Mouse (Mus musculus) neural tube, embryonic 12.5 days (tissue): ENCODE data around the gene Lrrc34. TPM values are rescaled to one million over a fixed set of nuclear protein-coding genes. Genes with fewer than 3 reads are reported as not detected.

Experiments
- ATAC-seq: fragments of 200-750 bp; cut with Nextera tagmentation; 2 replicates; pipeline ENCODE4 v1.8.0; 2017; ENCODE audit warnings: low read depth, mild to moderate bottlenecking, moderate TSS enrichment, moderate library complexity; ENCODE audit not compliant: low FRiP score
- H3K27ac ChIP-seq: fragments of 300-500 bp; sonication (generic); 2 replicates; pipeline ENCODE4 v1.5.1; 2016
- H3K27me3 ChIP-seq: fragments of 300-500 bp; sonication (generic); replicated peaks from 2 replicates; pipeline ENCODE4 v1.6.1; 2016; ENCODE audit warnings: mild to moderate bottlenecking
- H3K36me3 ChIP-seq: fragments of 300-500 bp; sonication (generic); 2 replicates; pipeline ENCODE4 v1.6.1; 2016; ENCODE audit warnings: mild to moderate bottlenecking
- H3K4me1 ChIP-seq: fragments of 300-500 bp; sonication (generic); 2 replicates; pipeline ENCODE4 v1.6.1; 2016
- H3K4me2 ChIP-seq: fragments of 300-500 bp; sonication (generic); replicated peaks from 2 replicates; pipeline ENCODE4 v1.6.1; 2016; ENCODE audit warnings: mild to moderate bottlenecking
- H3K4me3 ChIP-seq: fragments of 300-500 bp; sonication (generic); 2 replicates; pipeline ENCODE4 v1.5.1; 2016
- H3K9ac ChIP-seq: fragments of 300-500 bp; sonication (generic); 2 replicates; pipeline ENCODE4 v1.6.1; 2016; ENCODE audit warnings: mild to moderate bottlenecking
- H3K9me3 ChIP-seq: fragments of 300-500 bp; sonication (generic); 2 replicates; pipeline ENCODE4 v1.6.1; 2016; ENCODE audit warnings: mild to moderate bottlenecking
- WGBS: fragments of 180-500 bp; shearing (Covaris S2); methylation state at CpG from one replicate; pipeline ENCODE4 v1.1.7; 2016; 5-methylcytosine and 5-hydroxymethylcytosine counted together
- polyA plus RNA-seq: library from polyadenylated mRNA; unstranded; fragments of >200 nt; fragmentation: Nextera tagmentation; extraction: Ambion mirVana; gene quantifications from 2 replicates; pipeline ENCODE4 v1.2.1, GENCODE M21; 2016

The Lrrc34 gene
- polyA plus RNA-seq, 1 experiment from 2014 or later: 1.6 TPM

- no peaks in the 10 kb centered on the region for H3K36me3 ChIP-seq
- peaks cover 8% of the 10 kb centered on the region for H3K4me1 ChIP-seq
- 85% methylated on average over 7 of the region's 7 CpGs for WGBS
- H3K9me3 ChIP-seq: no peaks in the 10 kb centered on the region
- H3K4me2 ChIP-seq: no peak overlapping the region
- H3K27ac ChIP-seq: no peak overlapping the region
- H3K27me3 ChIP-seq: peaks cover 4% of the 10 kb centered on the region; the same call in 1 of the 2 replicates
- ATAC-seq: no peak
- no peak overlapping the region for H3K9ac ChIP-seq
- H3K4me3 ChIP-seq: no peak overlapping the region
These were observed 50.4 kb downstream of the Lrrc34 start for GRCm38 (mm10) chr3:30597271-30597670.

GRCm38 (mm10) chr3:30595111-30595832, 52.4 kb downstream of the Lrrc34 start:
- Histone ChIP-seq H3K27me3 (peaks cover 4% of the 10 kb centered on the region; the same call in 1 of the 2 replicates), H3K36me3 (no peaks in the 10 kb centered on the region), H3K4me1 (peaks cover 8% of the 10 kb centered on the region), H3K4me2 (peak overlapping the region; percentile 78), H3K4me3 (peak overlapping the region; percentile 80), H3K9me3 (no peaks in the 10 kb centered on the region), H3K9ac (peak overlapping the region; percentile 85), H3K27ac (peak overlapping the region; percentile 53; the same call in 1 of the 2 replicates)
- ATAC-seq: peak; percentile 80
- 1% methylated on average over 62 of the region's 62 CpGs for WGBS

DNA sequence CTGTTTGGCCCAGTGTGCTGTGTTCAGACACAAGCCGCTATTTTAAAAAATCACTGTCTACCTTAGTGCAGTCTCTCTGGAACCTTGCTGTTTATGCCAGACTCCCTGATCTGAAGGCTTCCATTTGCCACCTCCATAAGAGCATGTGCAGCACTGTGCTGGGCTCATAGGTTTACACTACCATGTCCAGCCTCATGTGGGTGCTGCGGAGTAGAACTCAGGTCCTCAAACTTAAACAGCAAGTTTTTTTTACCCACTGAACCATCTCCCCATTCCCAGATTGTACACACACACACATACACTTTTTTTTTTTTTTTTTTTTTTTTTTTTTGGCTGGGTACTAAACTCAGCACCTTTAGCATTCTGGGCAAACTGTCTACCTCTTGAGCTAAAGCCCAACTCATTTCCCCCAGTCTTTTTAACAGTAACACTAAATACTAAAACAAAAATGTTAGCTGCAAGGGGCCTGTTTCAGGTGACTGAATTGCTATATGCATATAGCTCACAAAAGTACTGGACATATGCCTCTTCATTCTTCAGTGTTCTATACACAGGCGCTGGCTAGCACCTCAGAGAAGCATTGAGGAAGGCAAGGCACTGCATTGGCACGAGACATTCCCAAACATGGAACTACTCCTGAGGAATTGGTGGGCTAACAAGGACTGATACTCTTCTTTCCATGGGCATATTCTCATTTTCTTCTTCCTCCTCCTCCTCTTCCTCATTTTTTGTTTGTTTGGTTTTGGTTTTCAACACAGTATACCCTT, 53.8 kb downstream of the Lrrc34 start:
- no peak overlapping the region for H3K4me2 ChIP-seq
- H3K4me1 ChIP-seq: no peaks in the 10 kb centered on the region
- no peak overlapping the region for H3K4me3 ChIP-seq
- ATAC-seq: no peak
- no peaks in the 10 kb centered on the region for H3K9me3 ChIP-seq
- WGBS: 80% methylated on average over 4 of the region's 4 CpGs
- peaks cover 4% of the 10 kb centered on the region; the same call in 1 of the 2 replicates for H3K27me3 ChIP-seq
- no peak overlapping the region for H3K9ac ChIP-seq
- H3K27ac ChIP-seq: no peak overlapping the region
- no peaks in the 10 kb centered on the region for H3K36me3 ChIP-seq

DNA sequence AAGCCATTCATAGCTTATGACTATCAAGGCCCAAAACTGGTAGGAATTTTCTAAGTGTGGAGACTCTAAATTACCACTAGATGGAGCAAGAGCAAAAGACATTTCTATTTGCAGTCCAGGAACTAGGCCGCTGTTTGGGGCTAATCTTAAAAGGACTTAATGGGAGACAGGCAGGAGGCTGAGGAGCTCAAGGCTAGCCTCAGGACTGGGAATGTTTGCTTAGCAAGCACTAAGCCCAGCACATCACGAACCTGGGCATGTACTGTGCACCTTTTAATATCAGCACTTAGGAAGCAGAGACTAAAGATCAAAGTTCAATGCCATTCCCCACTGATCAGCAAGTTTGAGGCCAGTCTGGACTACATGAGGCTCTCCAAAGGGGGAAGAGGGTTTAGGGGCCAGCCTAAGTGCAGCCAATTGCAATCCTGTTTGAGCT, 55.2 kb downstream of the Lrrc34 start:
- Histone ChIP-seq H3K27me3 (no peaks in the 10 kb centered on the region), H3K4me1 (no peaks in the 10 kb centered on the region), H3K9me3 (no peaks in the 10 kb centered on the region), H3K36me3 (no peaks in the 10 kb centered on the region), H3K4me3 (no peak overlapping the region), H3K9ac (no peak overlapping the region), H3K4me2 (no peak overlapping the region), H3K27ac (no peak overlapping the region)
- ATAC-seq: peak; percentile 30; the same call in 1 of the 2 replicates
- WGBS: 1% methylated on average over 2 of the region's 2 CpGs

- Histone ChIP-seq H3K4me1 (no peaks in the 10 kb centered on the region), H3K9me3 (no peaks in the 10 kb centered on the region), H3K36me3 (no peaks in the 10 kb centered on the region), H3K27me3 (no peaks in the 10 kb centered on the region), H3K4me3 (no peak overlapping the region), H3K27ac (no peak overlapping the region), H3K4me2 (no peak overlapping the region), H3K9ac (no peak overlapping the region)
- 88% methylated on average over 6 of the region's 6 CpGs for WGBS
- ATAC-seq: no peak
These were observed 58.8 kb downstream of the Lrrc34 start for GRCm38 (mm10) chr3:30588865-30589264.

Other genes starting within 250 kb of the Lrrc34 start
- 16.1 and 18.4 TPM in 2 replicates for gene Mecom, start 99.9 kb downstream of the Lrrc34 start, polyA plus RNA-seq
- gene Actrt3, start 47.9 kb downstream of the Lrrc34 start, polyA plus RNA-seq: 0.19 TPM in 1 of 2 replicates, not detected in the other
- gene Mynn, start 45.8 kb downstream of the Lrrc34 start, polyA plus RNA-seq: 34.6 and 38.8 TPM in 2 replicates
- not detected in 2 replicates for gene Lrriq4, start 3.4 kb downstream of the Lrrc34 start, polyA plus RNA-seq
- not detected in 2 replicates for gene Lrrc31, start 52.0 kb upstream of the Lrrc34 start, polyA plus RNA-seq
- gene Samd7, start 98.4 kb upstream of the Lrrc34 start, polyA plus RNA-seq: not detected in 2 replicates
- 84.1 and 87.4 TPM in 2 replicates for gene Sec62, start 145.0 kb upstream of the Lrrc34 start, polyA plus RNA-seq
- gene Gpr160, start 208.1 kb upstream of the Lrrc34 start, polyA plus RNA-seq: 1.4 and 1.9 TPM in 2 replicates